Mouse (Mus musculus) large intestine, adult 2 months (tissue): ENCODE data around the gene Vmo1. TPM values are rescaled to one million over a fixed set of nuclear protein-coding genes. Genes with fewer than 3 reads are reported as not detected.
A peak's percentile ranks its signal among the peaks of the same experiment; 100 is the strongest.
"Not testable (repeated sequence)": the region's sequence is repeated elsewhere in the genome, so short reads cannot be mapped to it uniquely, and the experiment has no call there.

Experiments used
- DNase-seq: peaks from one replicate; pipeline ENCODE4 v3.0.0-alpha.2; 2012; ENCODE audit warnings: low read depth, low spot score
- WGBS: fragments of 180-500 bp; shearing (Covaris S2); methylation state at CpG from one replicate; pipeline ENCODE4 v1.1.7; 2018; 5-methylcytosine and 5-hydroxymethylcytosine counted together
- polyA plus RNA-seq: library from polyadenylated mRNA; depleted of rRNA; stranded (reverse); fragments of >200 nt; gene quantifications from 2 replicates; pipeline ENCODE4 v1.2.3, GENCODE M21; 2012

Gene Vmo1
- polyA plus RNA-seq, 1 experiment = not detected

DNA sequence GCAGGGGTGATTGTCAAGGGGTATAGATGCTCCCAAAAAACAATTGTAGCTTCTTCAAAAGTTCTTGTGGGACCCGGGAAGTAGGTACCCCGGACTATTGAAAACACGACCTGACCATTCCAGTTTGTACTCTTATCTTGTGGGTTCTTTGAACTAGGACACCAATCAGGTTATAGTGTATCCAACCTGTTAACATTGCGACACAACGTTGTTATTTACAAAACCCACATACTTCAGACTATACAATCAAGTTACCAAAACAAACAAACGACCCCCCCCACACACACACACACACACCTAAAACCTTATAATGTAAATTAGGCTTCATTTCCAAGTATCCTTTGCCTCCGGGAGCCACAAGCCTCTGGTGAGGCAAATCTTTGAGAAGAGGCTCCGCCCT is 10.4 kb upstream of the Vmo1 start:
- no peak for DNase-seq
- WGBS = under 1% methylated on average over 8 of the region's 8 CpGs

- not testable (repeated sequence) for DNase-seq
- 86% methylated on average over 8 of the region's 8 CpGs for WGBS
These were observed 9.0 kb upstream of the Vmo1 start for GRCm38 (mm10) chr11:70523306-70523989.

- DNase-seq = no peak
- WGBS = 25% methylated on average over 41 of the region's 41 CpGs
These were observed 5.9 kb upstream of the Vmo1 start for GRCm38 (mm10) chr11:70520178-70520769.

DNA sequence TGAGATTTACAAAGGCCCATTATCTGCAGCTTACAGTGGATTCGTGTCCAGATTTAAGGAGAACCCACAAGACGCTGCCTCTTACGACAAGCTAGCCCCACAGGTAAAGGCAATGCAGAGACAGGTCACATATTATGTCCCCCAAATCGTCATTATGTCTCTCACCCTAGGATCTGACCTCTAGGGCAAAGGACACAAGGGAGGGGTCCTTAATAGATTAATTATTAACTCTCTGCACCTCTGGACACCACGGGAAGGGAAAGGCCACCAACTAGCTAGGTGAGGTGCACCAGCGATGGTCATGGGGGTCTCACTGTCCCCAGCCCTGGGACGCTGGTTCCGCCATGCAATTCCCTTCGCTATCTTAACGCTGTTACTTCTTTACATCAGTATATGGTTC is 4.5 kb upstream of the Vmo1 start, which contains the start of gene Gltpd2:
Gltpd2 (plus strand) TSS at position 274 of the 400 bp plus-strand sequence.
- 73% methylated on average over 10 of the region's 10 CpGs for WGBS
- DNase-seq = no peak

GRCm38 (mm10) chr11:70518436-70518835 is 4.0 kb upstream of the Vmo1 start:
- no peak for DNase-seq
- 45% methylated on average over 1 of the region's 1 CpGs for WGBS

DNA sequence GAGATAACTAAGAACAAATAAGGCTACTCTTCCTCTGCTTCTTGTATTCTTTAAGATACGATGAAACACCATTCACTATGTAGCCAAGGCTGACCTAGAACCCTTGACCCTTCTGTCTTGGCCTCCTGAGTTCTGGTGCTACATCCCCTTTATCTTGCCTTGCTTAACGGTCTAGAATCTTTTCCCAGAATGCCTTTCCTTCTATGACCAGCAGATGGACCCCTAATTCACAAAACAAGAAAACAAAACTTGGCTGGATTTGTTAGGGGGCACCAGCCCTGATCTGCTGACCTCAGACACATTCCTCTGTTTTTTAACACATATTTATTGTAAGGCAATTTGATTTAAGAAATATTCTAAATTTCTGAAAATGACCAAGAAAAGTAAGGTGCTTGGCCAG is 1.9 kb upstream of the Vmo1 start:
- 36% methylated on average over 2 of the region's 2 CpGs for WGBS
- DNase-seq = no peak

DNA sequence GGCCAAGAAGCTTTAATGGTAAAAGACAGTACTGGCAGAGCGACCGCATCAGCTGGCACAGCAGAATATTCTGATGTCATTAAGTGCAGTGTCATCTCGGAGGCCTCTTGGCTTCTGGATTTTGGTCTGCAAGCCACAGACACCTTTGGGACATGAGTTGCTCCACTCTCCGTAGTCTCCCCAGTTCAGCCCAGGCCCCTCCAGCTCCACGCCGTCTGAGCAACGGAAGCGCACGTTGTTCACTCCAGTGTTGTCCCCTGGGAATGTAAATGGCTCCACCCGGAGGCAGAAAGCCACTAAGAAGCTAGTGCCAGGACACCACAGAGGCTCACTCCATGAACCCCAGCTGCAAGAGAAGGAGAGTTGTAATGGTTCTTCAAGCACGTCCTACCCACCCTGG is 896 bp downstream of the Vmo1 start:
- DNase-seq = no peak
- WGBS = 64% methylated on average over 11 of the region's 11 CpGs

DNA sequence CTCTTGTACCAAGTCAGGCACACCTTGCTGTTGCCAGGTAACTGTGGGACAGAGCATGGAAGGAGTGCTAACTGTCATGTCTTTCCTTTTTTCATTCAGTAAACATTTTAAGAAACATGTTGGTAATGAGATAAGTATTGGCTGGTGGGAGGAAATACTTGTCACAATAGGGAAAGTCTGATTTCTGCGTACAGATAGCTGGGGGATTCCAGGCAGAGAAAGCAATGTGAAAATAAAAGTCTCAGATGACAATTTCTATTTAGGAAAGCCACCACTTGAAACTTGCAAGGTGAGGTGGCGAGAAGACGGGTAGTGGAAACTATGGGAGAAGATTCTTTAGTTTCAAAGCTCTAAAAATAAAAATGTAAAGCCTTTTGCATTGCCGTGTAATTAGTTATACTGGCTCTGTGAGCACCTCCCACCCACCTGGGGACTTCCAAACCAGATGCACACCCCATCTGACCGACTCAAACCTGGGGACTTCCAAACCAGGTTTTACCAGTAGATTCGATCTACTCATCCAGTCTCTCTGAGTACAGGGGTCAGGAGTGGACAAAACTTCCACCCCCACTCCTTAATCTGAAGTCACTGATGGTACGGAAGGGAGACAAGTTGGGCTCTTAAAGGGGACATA is 1.6 kb downstream of the Vmo1 start:
- 82% methylated on average over 7 of the region's 7 CpGs for WGBS
- no peak for DNase-seq

DNA sequence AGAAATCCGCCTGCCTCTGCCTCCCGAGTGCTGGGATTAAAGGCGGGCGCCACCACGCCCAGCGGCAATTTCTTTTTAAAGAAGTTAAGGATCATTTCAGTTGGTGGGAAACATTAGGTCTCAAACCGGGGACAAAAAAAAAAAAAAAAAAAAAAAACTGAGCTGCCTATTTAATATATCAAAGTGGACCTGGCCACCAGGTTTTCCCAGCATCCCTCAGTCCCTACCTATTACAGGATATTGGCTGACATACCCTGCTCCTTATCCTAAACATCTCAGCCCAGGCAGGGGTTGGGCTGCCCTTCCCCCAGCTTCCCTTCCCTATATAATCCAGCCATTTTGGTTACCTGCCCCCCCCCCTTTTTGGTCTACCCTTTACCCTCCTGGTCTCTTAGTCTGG is 2.6 kb downstream of the Vmo1 start:
- 92% methylated on average over 7 of the region's 7 CpGs for WGBS
- DNase-seq = no peak

DNA sequence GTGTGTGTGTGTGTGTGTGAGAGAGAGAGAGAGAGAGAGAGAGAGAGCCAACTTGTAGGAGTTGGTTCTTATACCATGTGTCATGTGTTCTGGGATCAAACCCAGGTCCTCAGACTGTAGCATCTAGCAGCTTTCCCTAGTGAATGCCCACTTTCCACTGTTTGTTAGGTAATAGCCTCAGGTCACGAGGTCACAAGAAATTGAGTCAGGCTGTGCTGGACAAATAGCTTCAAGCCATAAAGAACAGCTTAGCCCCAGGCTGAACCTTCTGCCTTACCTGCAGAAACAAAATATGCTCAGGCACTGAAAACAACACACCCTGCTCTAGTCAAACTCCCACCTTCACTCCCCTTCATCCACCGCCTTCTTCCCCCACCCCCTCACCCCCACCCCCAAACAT is 3.2 kb downstream of the Vmo1 start:
- WGBS = 85% methylated on average over 2 of the region's 2 CpGs
- no peak for DNase-seq

- WGBS = 27% methylated on average over 19 of the region's 19 CpGs
- DNase-seq = no peak
These were observed 4.5 kb downstream of the Vmo1 start for GRCm38 (mm10) chr11:70509753-70510564.

GRCm38 (mm10) chr11:70506962-70507515 is 7.4 kb downstream of the Vmo1 start:
- DNase-seq = no peak
- 79% methylated on average over 7 of the region's 7 CpGs for WGBS

DNA sequence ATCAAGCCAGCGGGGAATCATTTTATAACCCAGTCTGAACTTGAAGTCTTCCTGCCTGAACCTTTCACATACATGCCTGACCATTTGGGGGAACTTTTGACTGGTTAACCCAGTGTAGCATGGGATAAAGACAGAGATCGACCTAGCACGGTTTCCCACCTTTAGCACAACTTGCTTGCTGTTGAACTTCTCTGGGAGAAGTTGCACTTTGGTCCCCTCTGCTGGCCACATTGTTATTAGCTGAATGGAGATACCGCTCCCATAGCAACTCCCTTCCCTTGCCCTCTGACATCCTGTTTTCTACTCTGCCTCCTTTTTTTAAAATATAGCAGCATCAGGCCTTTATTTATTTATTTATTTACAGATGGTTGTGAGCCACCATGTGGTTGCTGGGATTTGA is 8.0 kb downstream of the Vmo1 start:
- peak; percentile 39 for DNase-seq
- WGBS = 7% methylated on average over 4 of the region's 4 CpGs

DNA sequence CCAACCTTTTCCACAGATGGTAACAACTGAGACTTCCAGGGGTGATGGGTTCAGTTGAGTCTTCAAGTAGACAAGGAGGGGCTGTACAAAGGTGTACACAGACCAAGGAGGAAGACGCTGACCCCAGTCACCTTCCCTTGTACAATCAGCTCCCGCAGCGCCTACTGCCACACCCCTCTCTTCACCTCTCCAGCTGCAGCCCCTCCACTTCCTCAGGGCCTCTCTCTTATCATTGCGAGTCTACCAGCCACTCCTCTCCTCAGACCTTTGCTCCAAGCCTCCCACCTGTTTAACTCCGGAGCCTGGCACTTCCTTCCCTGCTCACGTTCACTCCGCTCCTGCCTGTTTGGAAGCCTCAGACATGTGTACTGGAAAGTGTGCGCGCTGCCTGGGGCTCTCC is 9.4 kb downstream of the Vmo1 start, which contains the start of gene Tm4sf5:
Tm4sf5 (plus strand) TSS at position 275 of the 400 bp plus-strand sequence.
- 26% methylated on average over 9 of the region's 9 CpGs for WGBS
- no peak for DNase-seq

DNA sequence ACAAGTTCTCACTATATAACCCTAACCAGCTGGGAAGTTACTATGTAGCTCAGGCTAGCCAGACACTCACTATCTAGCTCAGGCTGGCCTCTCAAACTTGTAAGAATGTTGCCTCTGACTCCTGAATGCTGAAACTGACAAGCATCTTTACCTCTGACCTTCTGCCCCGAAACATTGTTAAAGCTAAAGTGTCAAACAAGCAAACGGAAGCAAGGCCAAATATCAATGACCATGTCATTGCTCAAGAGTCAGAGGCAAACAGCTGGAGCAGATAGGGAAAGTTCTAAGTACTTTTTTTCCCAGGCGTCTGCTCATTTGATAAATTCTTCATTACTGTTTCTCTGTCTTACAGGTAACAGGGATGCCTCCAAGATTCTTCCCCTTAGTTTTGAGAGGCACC is 12.4 kb downstream of the Vmo1 start:
- 73% methylated on average over 3 of the region's 3 CpGs for WGBS
- DNase-seq = no peak

GRCm38 (mm10) chr11:70500476-70500812 is 14.0 kb downstream of the Vmo1 start:
- no peak for DNase-seq
- 46% methylated on average over 1 of the region's 1 CpGs for WGBS

DNA sequence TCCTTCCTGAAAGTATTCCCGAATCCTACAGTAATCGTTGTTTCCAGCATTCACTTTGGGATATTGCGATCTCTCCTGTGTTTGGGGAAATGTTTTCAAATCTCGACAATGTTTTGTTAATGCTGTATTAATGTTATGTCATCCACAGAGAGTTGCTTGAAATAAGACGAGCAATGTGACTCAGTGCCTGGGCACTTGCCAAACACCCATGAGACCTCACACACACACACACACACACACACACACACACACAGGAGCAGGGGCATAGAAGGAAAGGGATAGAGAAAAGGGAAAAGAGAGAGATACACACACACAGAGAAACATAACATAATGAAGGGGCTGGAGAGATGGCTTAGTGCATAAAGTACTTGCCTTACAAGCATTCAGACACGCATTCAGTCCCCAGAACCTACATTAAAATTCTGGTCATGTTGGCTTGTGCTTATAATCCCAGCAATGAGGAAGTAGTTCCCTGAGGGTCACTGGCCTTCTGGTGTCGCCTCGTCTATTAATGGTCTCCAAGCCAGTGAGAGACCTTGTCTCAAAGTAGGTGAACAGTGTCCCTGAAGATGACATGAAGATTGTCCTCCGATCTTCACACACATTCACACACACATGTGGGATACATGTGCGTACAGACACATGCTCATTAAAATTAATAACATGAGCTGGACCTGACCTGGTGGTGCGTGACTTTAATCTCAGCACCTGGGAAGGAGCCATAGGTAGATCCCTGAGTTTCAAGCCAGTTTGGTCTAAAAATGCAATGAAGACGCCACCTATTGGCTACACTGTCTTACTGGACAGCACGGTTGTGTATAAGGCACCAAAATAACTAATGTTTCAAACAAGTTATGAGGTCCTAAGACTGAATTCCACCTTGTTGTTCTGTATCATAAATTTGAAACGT is 14.6 kb downstream of the Vmo1 start:
- no peak for DNase-seq
- WGBS = 50% methylated on average over 14 of the region's 14 CpGs

- DNase-seq = no peak
- 81% methylated on average over 6 of the region's 6 CpGs for WGBS
These were observed 24.7 kb downstream of the Vmo1 start for GRCm38 (mm10) chr11:70489684-70490083.

DNA sequence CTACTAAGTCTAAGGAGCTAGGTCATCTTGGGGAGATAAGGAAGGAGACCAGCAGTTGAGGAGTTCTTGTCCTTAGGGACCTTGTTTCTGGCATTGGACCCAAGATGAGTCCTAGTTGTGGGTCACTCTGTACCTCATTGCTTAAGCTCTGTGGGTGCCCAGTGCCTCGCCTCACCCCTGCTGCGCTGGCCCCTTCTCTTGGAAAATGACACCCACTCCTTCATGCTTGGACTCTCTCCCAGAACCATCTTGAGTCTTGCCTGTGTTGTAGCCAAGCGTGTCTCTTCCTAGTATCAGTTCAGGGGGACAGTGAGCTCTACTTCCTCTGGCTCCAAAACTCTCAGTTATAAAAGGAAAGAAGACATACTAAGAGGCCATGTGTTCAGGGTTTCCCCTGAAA is 25.3 kb downstream of the Vmo1 start:
- WGBS = 76% methylated on average over 3 of the region's 3 CpGs
- no peak for DNase-seq
